ENCODE assay signal across 27 mouse cellular contexts in genomic region chr4:118214891-118215290, GRCm38 (mm10). TPM values are rescaled to one million over a fixed set of nuclear protein-coding genes. Genes with fewer than 3 reads are reported as not detected.
DNase-seq lines count a peak whose midpoint lies in the region; ATAC-seq lines count a peak whose summit lies in the region.
"Had no signal": no experiment of that assay in that cellular context is flagged by ENCODE, and none has a peak within 500 bp of the region (broad histone marks: within the 10 kb centered on the region; RNA-seq: fewer than 3 reads in every experiment).

No protein-coding gene starts in this region.

- no peak for ATAC-seq in kidney, embryonic 14.5 days (ENCODE audit: low FRiP score, low TSS enrichment)
- ATAC-seq in intestine, embryonic 16.5 days: peak; percentile 19; the same call in 1 of the 2 replicates
- ATAC-seq in forebrain, embryonic 11.5 days (replicated peaks; ENCODE audit: low FRiP score): no peak
- ATAC-seq: forebrain, embryonic 13.5 days; hindbrain, postnatal 0 days; Patski had no signal

- DNase-seq in kidney, adult 8-10 months: peak; percentile 48 to 72
- peak; percentile 52 for DNase-seq in kidney, postnatal 10 days
- DNase-seq in yolk sac, embryonic 10.5 days (ENCODE audit: low spot score): peak; percentile 42
- no peak for DNase-seq in adrenal gland, adult (ENCODE audit: inconsistent age in 2 of 2, low spot score in 1 of 2)
- no peak for DNase-seq in forebrain, embryonic 11.5 days (ENCODE audit: low spot score)
- DNase-seq: adrenal gland, postnatal 36 days; cerebellum, adult 18-20 months; cerebellum, postnatal 10 days; gastrocnemius, postnatal 14 days; heart, postnatal 14 days; lung, postnatal 36 days; right cerebral cortex, postnatal 25 days; thymus, adult 18-20 months; thymus, postnatal 25 days had no signal

- no peaks in the 10 kb centered on the region for H3K27me3 ChIP-seq in kidney, embryonic 14.5 days (ENCODE audit: control insufficient read depth, insufficient read depth, low read length)
- H3K27me3 ChIP-seq in intestine, embryonic 16.5 days (replicated peaks; ENCODE audit: control insufficient read depth, insufficient read depth, low read length): no peaks in the 10 kb centered on the region
- no peaks in the 10 kb centered on the region for H3K27me3 ChIP-seq in forebrain, embryonic 11.5 days (ENCODE audit: control insufficient read depth, insufficient read depth, low read length)
- H3K27me3 ChIP-seq: embryonic facial prominence, embryonic 15.5 days; forebrain, embryonic 13.5 days; limb, embryonic 13.5 days; neural tube, embryonic 13.5 days; Patski had no signal

- no peaks in the 10 kb centered on the region for H3K9me3 ChIP-seq in kidney, embryonic 14.5 days (ENCODE audit: control insufficient read depth, low read length)
- H3K9me3 ChIP-seq in intestine, embryonic 16.5 days (ENCODE audit: control insufficient read depth, low read length): no peaks in the 10 kb centered on the region
- H3K9me3 ChIP-seq in forebrain, embryonic 11.5 days (ENCODE audit: control insufficient read depth, low read length): no peaks in the 10 kb centered on the region
- H3K9me3 ChIP-seq: embryonic facial prominence, embryonic 10.5 days; embryonic facial prominence, embryonic 15.5 days; forebrain, embryonic 13.5 days; G1E; limb, embryonic 13.5 days; neural tube, embryonic 13.5 days had no signal

- H3K27ac ChIP-seq in kidney, embryonic 14.5 days (ENCODE audit: low read depth, low read length): no peak overlapping the region
- no peak overlapping the region for H3K27ac ChIP-seq in intestine, embryonic 16.5 days (ENCODE audit: low read length)
- H3K27ac ChIP-seq in forebrain, embryonic 11.5 days (ENCODE audit: low read depth, low read length): no peak overlapping the region
- H3K27ac ChIP-seq: embryonic facial prominence, embryonic 10.5 days; embryonic facial prominence, embryonic 15.5 days; forebrain, embryonic 13.5 days; hindbrain, postnatal 0 days; limb, embryonic 13.5 days; neural tube, embryonic 13.5 days had no signal

- no peaks in the 10 kb centered on the region for H3K4me1 ChIP-seq in kidney, embryonic 14.5 days (ENCODE audit: control insufficient read depth, insufficient read depth, low read length)
- peaks cover 10% of the 10 kb centered on the region; the same call in 1 of the 2 replicates for H3K4me1 ChIP-seq in intestine, embryonic 16.5 days (ENCODE audit: control insufficient read depth, insufficient read depth, low read length)
- no peaks in the 10 kb centered on the region for H3K4me1 ChIP-seq in forebrain, embryonic 11.5 days (replicated peaks; ENCODE audit: control insufficient read depth, insufficient read depth, low read length)
- H3K4me1 ChIP-seq: embryonic facial prominence, embryonic 10.5 days; embryonic facial prominence, embryonic 15.5 days; forebrain, embryonic 13.5 days; limb, embryonic 13.5 days; neural tube, embryonic 13.5 days had no signal

- 96% methylated on average over 1 of the region's 1 CpGs for WGBS in kidney, embryonic 14.5 days
- 88% methylated on average over 1 of the region's 1 CpGs for WGBS in intestine, embryonic 16.5 days
- 100% methylated on average over 1 of the region's 1 CpGs for WGBS in forebrain, embryonic 11.5 days

- H3K4me3 ChIP-seq in kidney, embryonic 14.5 days (ENCODE audit: low read length): no peak overlapping the region
- H3K4me3 ChIP-seq in intestine, embryonic 16.5 days (ENCODE audit: low read length): no peak overlapping the region
- H3K4me3 ChIP-seq in forebrain, embryonic 11.5 days (ENCODE audit: low read depth, low read length): no peak overlapping the region
- H3K4me3 ChIP-seq: embryonic facial prominence, embryonic 10.5 days; embryonic facial prominence, embryonic 15.5 days; forebrain, embryonic 13.5 days; limb, embryonic 13.5 days; myocyte; neural tube, embryonic 13.5 days had no signal

- peaks cover 90% of the 10 kb centered on the region for H3K36me3 ChIP-seq in kidney, embryonic 14.5 days (ENCODE audit: control insufficient read depth, insufficient read depth, low read length)
- peaks cover 49% of the 10 kb centered on the region for H3K36me3 ChIP-seq in intestine, embryonic 16.5 days (ENCODE audit: control insufficient read depth, insufficient read depth, low read length)
- peaks cover 31% of the 10 kb centered on the region for H3K36me3 ChIP-seq in forebrain, embryonic 11.5 days (ENCODE audit: control insufficient read depth, insufficient read depth, low read length)
- H3K36me3 ChIP-seq: G1E had no signal

- H3K9ac ChIP-seq in kidney, embryonic 14.5 days (ENCODE audit: low read depth, low read length): no peak overlapping the region
- no peak overlapping the region for H3K9ac ChIP-seq in intestine, embryonic 16.5 days (ENCODE audit: low read depth, low read length)
- no peak overlapping the region for H3K9ac ChIP-seq in forebrain, embryonic 11.5 days (ENCODE audit: low read length)
- H3K9ac ChIP-seq: embryonic facial prominence, embryonic 15.5 days; forebrain, embryonic 13.5 days; limb, embryonic 13.5 days; neural tube, embryonic 13.5 days had no signal

- H3K4me2 ChIP-seq in kidney, embryonic 14.5 days (replicated peaks; ENCODE audit: low read depth, low read length): no peak overlapping the region
- H3K4me2 ChIP-seq in intestine, embryonic 16.5 days (ENCODE audit: low read depth, low read length): no peak overlapping the region
- no peak overlapping the region for H3K4me2 ChIP-seq in forebrain, embryonic 11.5 days (ENCODE audit: low read depth, low read length, severe bottlenecking)
- H3K4me2 ChIP-seq: embryonic facial prominence, embryonic 15.5 days; forebrain, embryonic 13.5 days; limb, embryonic 13.5 days; liver, embryonic 11.5 days; midbrain, embryonic 11.5 days; neural tube, embryonic 13.5 days had no signal

RNA-seq across cellular contexts. Expression of gene Kdm4a, which starts 35.0 kb away (rescaled TPM):
- 35.2 and 58.8 TPM in 2 replicates for polyA plus RNA-seq in kidney, embryonic 14.5 days (2014; fragmentation: Nextera tagmentation; extraction: Ambion mirVana)
- polyA plus RNA-seq in intestine, embryonic 16.5 days (2015; fragmentation: Nextera tagmentation; extraction: Ambion mirVana): 18.0 and 18.6 TPM in 2 replicates
- polyA plus RNA-seq in forebrain, embryonic 11.5 days (2014; fragmentation: Nextera tagmentation; extraction: Ambion mirVana): 62.3 and 67.9 TPM in 2 replicates

Comparison
In these comparisons a context has a peak if more than half of its experiments do, and no peak if none do; other contexts are left out.
1. DNase-seq: peak in kidney, adult 8-10 months (2 of 2), kidney, postnatal 10 days (single experiment) and yolk sac, embryonic 10.5 days (single experiment); none in adrenal gland, adult (0 of 2) and forebrain, embryonic 11.5 days (single experiment).